Mouse (Mus musculus) kidney, adult 2 months (tissue): ENCODE measurements around the gene Abcc6.

Experiments
- CTCF ChIP-seq: fragments of 200-500 bp; conservative IDR thresholded peaks from 2 replicates; pipeline ENCODE4 v1.5.1; 2011; ENCODE audit warnings: low read depth, mild to moderate bottlenecking, control low read depth, low read length, moderate library complexity, mixed read lengths; ENCODE audit not compliant: insufficient read depth, insufficient read length
- POLR2A ChIP-seq: fragments of 200-500 bp; IDR thresholded peaks from one replicate; pipeline ENCODE4 v1.6.1; 2011; ENCODE audit warnings: low read depth, low read length, control low read depth

GRCm38 (mm10) chr7:46019594-46019993 is 10.5 kb downstream of the Abcc6 start:
- no peak for TF ChIP-seq POLR2A
- no peak for TF ChIP-seq CTCF
